Mouse (Mus musculus): ENCODE results near the gene Use1.

DNA sequence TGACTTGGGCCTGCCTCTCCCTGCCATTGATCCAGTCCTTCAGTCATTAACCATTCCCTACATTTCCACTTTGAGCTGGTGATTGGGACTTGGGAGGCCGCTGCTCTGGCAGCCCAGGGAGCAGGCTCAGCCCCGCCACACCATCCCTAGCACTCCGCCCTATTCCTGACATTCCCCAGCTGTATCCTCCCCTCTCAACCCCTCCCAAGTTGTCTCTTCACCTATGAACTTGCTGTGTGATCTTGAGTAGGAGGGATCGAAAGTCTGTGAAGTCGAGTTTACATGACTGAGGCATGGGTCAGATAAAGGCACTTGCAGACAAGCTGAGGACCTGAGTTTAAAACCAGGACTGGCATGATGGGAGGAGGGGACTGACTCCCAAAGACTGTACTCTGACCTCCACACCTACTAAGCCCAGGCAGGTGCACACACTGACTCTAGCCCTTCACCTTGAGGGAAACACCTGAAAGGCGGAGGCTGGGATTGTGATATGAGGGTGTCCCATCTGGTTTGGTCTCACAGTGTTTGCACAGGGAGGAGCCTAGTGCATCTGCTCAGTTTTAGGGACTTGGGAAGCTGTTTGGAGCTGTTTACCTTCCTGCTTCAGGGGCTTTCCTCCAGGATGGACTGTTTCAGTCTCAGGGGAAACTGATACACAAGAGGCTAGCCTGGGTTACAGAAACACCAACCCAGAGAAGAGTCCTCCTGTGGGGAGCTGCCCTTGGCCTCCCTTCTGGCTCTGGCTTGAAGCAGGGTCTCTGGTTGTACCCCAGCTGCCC is 36.6 kb downstream of the Use1 start:
- no peak for TF ChIP-seq EP300 (IDR thresholded peaks at IDR 0.05; ENCODE audit: low read length)
- TF ChIP-seq CHD2 (IDR thresholded peaks at IDR 0.05; ENCODE audit: low read length), result no peak
- no peak for TF ChIP-seq CTCF (conservative IDR thresholded peaks at IDR 0.05 in 1 of 2, IDR thresholded peaks at IDR 0.05 in 1 of 2; ENCODE audit: low read depth in 2 of 2, low read length in 2 of 2)
- TF ChIP-seq NRF1 (IDR thresholded peaks at IDR 0.05; ENCODE audit: low read depth, low read length), result no peak
- no peak for TF ChIP-seq MXI1 (IDR thresholded peaks at IDR 0.05; ENCODE audit: low read depth, low read length)
- TF ChIP-seq POLR2A (IDR thresholded peaks at IDR 0.05; ENCODE audit: low read depth, low read length), result no peak
- no peak for TF ChIP-seq SIN3A (IDR thresholded peaks at IDR 0.05; ENCODE audit: low read length)
- TF ChIP-seq MAX (IDR thresholded peaks at IDR 0.05; ENCODE audit: low read length), result no peak
- TF ChIP-seq JUN (IDR thresholded peaks at IDR 0.05; ENCODE audit: insufficient read depth, low read depth, low read length), result no peak
- TF ChIP-seq ZC3H11A (IDR thresholded peaks at IDR 0.05; ENCODE audit: low read depth, low read length), result no peak

All from CH12.LX (cell line).